Mouse (Mus musculus) midbrain, embryonic 12.5 days (tissue): ENCODE measurements at regions not wholly inside any gene's neighbourhood (a gene's known extent, or its start where the extent isn't known, plus 50 kb on each side); places are given as distances from the start of the nearest gene placed in this dataset.

ENCODE experiments used
- ATAC-seq: fragments of 200-750 bp; cut with Nextera tagmentation; 2 replicates; pipeline ENCODE4 v1.8.0; 2017; ENCODE audit warnings: low read depth, moderate TSS enrichment, moderate library complexity; ENCODE audit not compliant: low FRiP score
- H3K27ac ChIP-seq: fragments of 300-500 bp; sonication (generic); replicated peaks from 2 replicates; pipeline ENCODE4 v1.5.1; 2016; ENCODE audit warnings: mild to moderate bottlenecking
- H3K27me3 ChIP-seq: fragments of 300-500 bp; sonication (generic); 2 replicates; pipeline ENCODE4 v1.6.1; 2016; ENCODE audit warnings: mild to moderate bottlenecking
- H3K36me3 ChIP-seq: fragments of 300-500 bp; sonication (generic); 2 replicates; pipeline ENCODE4 v1.6.1; 2016
- H3K4me1 ChIP-seq: fragments of 300-500 bp; sonication (generic); 2 replicates; pipeline ENCODE4 v1.6.1; 2016
- H3K4me2 ChIP-seq: fragments of 300-500 bp; sonication (generic); replicated peaks from 2 replicates; pipeline ENCODE4 v1.6.1; 2016; ENCODE audit warnings: mild to moderate bottlenecking, moderate library complexity
- H3K4me3 ChIP-seq: fragments of 300-500 bp; sonication (generic); 2 replicates; pipeline ENCODE4 v1.5.1; 2016; ENCODE audit warnings: mild to moderate bottlenecking
- H3K9ac ChIP-seq: fragments of 300-500 bp; sonication (generic); replicated peaks from 2 replicates; pipeline ENCODE4 v1.6.1; 2016; ENCODE audit warnings: mild to moderate bottlenecking, moderate library complexity
- H3K9me3 ChIP-seq: fragments of 300-500 bp; sonication (generic); 2 replicates; pipeline ENCODE4 v1.6.1; 2016; ENCODE audit warnings: mild to moderate bottlenecking
- WGBS: fragments of 180-500 bp; shearing (Covaris S2); methylation state at CpG from one replicate; pipeline ENCODE4 v1.1.7; 2016; 5-methylcytosine and 5-hydroxymethylcytosine counted together

GRCm38 (mm10) chr15:57535514-57535913, 58.1 kb upstream of the Slc22a22 start:
- Histone ChIP-seq H3K4me1 (no peaks in the 10 kb centered on the region; the same call in 1 of the 2 replicates), H3K4me2 (no peak overlapping the region), H3K27ac (no peak overlapping the region), H3K9me3 (no peaks in the 10 kb centered on the region), H3K9ac (no peak overlapping the region), H3K4me3 (no peak overlapping the region), H3K36me3 (no peaks in the 10 kb centered on the region), H3K27me3 (no peaks in the 10 kb centered on the region)
- no peak for ATAC-seq
- WGBS = 77% methylated on average over 2 of the region's 2 CpGs
